Mouse (Mus musculus): ENCODE measurements at regions not wholly inside any gene's neighbourhood (a gene's known extent, or its start where the extent isn't known, plus 50 kb on each side); places are given as distances from the start of the nearest gene placed in this dataset.

DNA sequence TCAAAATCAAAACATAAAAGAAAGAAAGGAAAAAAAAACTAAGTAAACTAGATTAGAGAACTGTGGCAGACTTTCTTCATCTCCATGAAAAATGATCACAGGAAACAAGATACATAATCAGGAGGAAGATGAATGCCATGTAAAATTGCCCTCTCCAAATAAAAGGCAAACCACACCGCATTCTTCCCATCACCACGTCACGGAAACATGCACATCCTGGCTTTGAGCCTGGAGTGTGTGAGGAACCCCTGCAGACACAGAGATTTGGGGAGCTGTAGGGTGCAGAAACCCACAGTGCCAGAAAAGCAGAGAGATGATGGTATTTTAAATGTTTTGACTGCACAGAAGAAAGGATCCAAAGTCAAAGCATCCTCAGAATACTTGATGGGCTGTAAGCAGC is 488.5 kb upstream of the Tenm4 start:
- POLR2A ChIA-PET, result no interaction called here
- CTCF ChIA-PET, result no interaction called here

DNA sequence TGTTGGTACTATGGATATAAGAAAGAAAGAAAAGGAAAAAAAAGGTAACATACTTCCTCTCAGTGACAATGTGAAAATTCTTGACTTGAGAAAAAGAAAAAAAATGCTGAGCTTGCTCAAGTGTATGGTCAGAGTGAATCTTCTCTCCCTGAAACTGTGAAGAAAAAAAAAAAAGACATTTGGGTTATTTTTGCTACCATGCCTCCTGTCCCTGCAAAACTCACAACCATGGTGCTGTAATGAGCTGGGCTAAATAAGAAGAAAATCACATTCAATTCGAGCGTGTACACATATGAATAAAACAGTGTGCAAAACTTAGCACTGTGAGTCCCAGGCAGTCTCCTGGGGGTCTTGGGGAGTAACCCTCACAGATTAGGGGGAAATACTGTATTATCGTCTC is 483.3 kb upstream of the Tenm4 start:
- ChIA-PET POLR2A (no interaction called here), CTCF (no interaction called here)

DNA sequence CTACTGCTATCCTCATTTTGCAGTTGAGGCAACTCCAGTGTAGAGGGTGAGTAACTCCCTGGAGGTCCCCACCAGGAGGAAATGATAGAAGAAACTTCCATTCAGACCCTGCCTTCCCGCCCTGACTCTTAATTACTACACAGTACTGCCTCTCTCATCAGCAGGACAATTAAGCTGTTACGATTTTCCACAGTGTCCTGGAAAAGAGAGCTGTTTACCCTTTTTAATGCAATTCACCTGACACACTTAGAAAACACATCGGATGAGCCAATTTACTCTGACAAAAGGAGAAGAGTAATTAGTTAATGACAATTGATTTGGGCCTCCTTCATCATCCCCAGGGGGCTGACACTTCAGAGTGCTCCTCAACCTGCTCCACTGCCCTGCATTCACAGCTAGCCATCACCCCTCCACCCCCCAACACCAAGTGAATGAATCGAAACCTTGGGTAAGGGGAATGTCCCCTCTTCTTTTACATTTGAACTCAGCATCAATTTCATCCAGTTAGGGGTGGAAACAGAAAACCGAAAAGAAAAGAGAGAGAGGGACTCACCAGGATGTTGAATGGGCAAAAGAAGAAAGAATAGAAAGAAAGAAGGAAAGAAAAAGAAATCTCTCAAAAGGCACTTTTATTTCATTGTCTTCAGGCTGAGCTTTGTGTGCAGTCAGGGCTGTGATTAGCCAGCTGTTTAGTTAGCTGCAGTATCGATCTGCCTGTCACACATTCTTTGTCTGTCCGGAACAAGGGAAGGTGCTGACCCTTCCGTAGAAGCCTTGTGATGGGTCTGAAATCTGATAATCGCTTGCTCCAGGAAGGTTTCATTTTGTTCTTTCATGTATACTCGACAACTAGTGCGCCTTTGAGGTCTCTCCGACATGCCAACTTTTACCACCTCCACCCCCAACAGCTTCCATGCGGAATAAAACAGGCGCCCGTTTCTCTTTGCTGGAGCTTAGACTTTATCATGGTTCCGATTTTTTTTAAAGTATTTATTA is 482.6 kb upstream of the Tenm4 start:
- POLR2A ChIA-PET, result no interaction called here
- CTCF ChIA-PET, result no interaction called here

DNA sequence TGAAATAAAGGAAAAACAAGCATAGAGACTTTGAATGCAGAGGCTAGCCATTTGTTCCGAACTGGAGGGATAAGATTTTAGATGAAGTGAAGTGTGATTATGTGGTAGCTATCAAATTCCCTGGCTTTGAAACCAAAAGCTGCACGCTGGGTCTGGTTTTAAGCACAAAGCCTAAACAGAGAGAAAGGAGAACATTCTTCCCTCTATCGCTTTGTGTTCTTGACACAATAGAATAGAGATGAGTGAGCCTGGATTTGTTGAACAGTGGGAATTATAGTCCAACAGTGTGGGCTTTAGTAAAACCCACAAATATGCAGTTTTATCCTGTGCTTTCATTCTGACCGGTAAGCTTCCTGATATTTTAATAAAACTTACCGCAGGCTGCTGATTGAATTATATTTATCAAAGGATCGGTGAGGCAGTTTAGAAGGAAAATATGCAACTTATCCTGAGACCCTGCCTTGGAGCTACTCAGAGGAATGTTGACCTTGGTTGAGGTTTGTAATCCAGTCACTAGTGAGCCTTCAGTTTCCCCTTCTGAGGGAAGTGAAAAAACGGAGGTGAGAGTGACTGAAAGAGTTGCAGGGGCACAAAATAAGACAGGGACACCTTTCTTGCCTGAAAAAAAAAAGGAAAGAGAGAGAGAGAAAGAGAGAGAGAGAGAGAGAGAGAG is 481.7 kb upstream of the Tenm4 start:
- CTCF ChIA-PET, result no interaction called here
- POLR2A ChIA-PET, result interaction anchor here in 1 of 4 experiments (0.7 kb wide), 1 partner anchor 36 kb away, joined by 3 read pairs; no protein-coding TSS in a partner anchor

DNA sequence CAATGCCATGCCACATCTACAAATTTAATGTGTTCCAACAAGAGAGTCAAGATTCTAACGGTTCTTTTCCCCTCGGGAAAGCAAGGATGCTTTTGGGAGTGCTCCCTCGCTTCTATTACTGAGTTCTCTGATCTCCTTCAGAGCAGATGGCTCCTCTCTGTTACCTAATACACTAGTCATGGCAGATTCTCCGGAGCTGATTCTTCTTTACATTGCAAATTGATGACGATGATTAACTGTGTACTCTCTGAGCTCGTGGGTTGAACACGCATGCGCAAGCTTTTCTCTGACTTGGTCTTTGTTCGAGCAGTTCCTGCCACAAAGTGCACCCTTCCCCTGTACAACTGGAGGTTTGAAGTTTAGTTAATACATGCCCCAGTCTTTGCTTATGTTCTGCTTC is 471.5 kb upstream of the Tenm4 start:
- ChIA-PET POLR2A (no interaction called here), CTCF (no interaction called here)

DNA sequence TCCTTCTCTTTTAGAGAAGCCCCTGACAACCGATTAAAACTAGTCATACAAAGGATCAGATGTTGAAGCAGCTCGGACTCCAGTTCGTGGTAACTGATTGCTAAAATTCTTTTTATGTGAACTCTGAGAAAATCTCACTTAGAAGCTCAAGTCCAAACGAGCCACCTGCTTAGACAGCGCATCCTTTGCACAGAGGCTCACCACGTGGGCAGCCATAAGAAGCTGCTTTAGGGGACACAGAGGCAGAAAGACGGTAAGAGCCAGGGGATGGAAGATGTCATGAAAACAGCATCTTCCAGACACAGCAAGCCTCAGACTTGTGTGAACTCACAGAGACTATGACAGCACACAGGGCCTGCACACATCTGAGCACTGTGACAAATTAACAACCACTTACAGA is 461.0 kb upstream of the Tenm4 start:
- ChIA-PET POLR2A (no interaction called here), CTCF (no interaction called here)

DNA sequence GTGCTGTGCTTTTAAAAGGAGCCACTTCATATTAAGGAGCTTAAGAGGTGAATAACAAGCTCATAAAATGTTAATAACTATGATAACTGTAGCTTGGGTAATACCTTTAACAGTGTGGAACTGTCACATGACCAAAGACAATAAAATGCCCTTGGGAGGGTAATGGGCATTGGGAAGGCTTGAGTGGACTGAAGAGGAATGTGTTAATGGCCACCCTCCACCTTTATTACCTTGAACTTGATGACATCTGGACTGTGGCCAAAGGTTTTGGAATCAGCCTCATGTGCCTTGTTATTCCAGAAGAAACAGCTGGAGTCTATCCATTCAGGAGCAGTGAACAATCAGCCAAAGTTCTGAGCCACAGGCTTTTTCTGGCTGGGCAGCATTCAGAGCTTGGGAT is 451.0 kb upstream of the Tenm4 start:
- CTCF ChIA-PET, result no interaction called here
- POLR2A ChIA-PET, result no interaction called here

DNA sequence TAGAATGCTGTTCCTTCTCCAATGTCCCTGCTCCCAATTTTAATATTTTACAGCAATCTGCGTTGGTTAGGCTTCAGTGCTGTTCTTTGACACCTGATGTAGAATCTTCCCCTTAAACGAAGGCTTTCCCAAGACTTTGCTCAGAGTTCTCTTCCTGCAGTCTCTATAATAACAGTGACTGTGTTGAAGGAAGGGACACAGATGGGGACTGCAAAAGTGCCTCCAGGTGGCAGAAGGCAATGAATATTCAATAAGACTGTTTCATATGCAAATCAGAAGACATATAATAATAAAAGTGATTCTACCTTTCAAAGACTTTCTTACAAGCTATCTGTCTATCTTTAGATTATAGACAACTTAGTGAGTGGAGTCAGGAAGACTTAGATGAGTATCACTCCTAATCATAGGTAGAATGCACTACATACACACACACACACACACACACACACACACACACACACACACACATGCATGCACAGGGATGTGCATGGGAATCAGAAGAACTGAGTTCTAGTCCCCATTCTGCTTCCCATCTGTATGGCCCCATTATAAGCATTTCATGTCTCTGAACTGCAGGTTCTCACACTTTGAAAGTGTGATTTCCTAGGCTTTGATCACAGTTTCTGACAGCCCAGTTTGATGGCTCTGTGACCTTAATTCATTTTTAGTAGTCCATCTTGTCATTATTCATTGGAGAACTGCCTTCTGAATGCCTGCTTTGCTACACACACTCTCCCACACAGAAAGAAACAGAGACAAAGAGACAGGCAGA is 445.1 kb upstream of the Tenm4 start:
- ChIA-PET CTCF (no interaction called here), POLR2A (no interaction called here)

DNA sequence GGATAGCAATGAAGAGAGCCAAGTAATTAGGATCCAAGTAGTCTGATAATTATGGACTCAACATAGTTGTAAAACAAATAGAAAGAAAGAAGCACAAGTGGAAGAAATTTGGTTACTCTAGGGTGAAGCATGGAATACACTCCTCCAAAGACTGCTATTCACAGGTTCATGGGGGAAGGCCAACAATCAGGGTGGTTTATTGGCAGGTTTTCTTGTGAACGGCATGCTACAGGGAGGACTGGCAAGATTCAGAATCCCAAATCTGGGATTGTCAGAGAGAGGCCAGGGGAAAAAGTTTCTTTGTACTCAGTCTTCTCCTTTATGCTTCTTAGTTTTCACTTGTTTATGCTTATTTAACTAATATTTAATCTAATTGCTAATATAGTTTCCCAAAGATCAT is 437.2 kb upstream of the Tenm4 start:
- ChIA-PET CTCF (no interaction called here), POLR2A (no interaction called here)

DNA sequence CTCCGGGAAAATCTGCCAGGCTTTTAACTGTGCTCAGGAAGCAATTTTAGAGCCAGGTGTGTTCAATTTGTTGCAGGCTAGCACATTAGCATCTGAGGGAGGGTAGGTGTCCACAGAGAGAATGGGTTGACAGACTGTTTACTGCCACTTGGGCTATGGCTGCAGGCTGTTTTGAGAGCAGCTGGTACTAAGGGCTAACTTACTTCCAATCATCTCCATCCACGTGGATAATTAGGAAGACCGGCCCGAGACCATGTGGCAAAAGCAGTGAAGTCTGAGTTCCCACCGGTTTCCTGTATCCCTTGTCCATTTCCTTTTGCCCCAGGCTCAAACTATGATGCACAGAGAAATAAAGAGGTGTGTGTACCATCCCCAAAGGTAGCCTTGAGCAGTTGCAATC is 436.5 kb upstream of the Tenm4 start:
- ChIA-PET CTCF (no interaction called here), POLR2A (no interaction called here)

DNA sequence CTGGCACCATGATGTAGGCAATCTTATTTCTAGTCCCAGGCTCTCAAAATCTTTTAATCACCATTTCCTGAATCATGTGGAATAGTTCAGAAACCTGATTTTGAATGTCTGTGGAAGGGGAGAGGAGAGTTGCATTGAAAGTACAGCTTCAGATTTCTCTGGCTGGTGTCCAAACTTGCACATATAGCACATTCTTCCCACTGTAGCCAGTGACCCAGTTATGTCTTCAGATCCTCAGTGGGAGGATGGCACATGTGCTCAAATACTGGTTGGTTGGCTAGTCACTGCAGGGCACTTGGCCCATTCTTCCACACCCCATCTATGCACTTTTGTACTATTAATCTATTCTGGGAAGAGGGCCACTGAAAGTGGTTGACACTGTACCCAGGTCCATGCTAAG is 434.3 kb upstream of the Tenm4 start:
- ChIA-PET POLR2A (no interaction called here), CTCF (no interaction called here)

DNA sequence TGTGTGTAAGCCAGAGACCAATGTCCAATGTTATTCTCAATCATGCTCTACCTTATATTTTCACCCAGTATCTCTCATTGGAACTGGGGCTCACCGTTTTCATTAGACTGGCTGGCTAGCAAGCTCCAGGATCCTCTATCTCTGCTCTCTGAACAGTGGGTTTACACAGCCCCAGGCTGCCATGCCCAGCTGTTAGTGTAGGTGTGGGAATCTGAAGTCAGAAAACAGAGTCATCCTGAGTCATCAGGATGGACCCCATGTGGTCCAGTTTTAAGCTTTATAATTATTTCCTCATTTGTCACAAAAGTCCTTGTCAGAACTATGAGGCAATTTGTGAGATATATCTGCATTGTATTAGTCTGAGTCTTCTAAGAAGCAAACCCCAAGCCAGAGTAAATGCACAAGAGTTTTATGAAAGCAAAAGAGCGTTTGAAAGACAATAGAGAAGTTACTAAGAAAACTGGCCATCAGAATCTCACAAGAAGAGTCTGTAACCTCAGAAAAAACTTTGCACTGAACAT is 432.3 kb upstream of the Tenm4 start:
- CTCF ChIA-PET, result interaction anchor here in 1 of 4 experiments (1.0 kb wide), 1 partner anchor 40 kb away, joined by 3 read pairs; no protein-coding TSS in a partner anchor
- POLR2A ChIA-PET, result no interaction called here

DNA sequence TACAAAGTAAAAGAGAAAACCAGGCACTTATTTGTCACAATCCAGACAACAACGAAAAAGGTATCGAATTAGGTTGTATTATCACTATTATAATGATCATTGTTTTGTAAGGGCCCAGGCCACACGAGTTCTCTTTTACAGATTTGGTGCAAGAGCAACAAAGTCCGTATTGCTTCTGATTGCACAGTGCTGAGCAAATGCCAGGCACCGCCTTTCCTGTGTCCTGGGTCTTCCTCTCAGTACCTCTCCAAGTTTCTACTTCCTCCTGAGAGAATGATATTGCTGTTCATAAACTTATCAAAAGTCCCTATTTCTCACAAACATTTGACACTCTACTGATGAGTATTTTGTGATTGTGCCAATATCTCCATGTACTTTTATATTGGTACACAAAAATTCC is 431.3 kb upstream of the Tenm4 start:
- ChIA-PET CTCF (interaction anchor here in 1 of 4 experiments (0.6 kb wide), 1 partner anchor 623 kb away, joined by 4 read pairs; no protein-coding TSS in a partner anchor), POLR2A (no interaction called here)

DNA sequence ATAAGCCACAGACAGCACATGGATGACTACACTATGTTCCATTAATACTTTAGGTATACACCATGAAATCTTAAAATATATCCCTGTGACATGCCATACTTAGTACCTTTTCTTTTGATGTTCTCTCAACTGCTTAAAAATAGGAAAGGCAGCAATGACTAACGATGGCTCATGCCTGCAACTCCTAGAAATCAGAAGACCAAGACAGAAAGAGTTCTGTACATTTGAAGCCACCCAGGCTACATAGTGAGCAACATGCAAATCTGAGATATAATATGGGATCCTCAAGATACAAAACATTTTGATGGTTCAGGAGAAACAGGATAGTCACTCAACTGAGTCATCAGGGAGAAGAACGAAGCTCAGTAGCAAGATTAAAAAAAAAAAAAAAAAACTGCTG is 412.7 kb upstream of the Tenm4 start:
- ChIA-PET CTCF (no interaction called here), POLR2A (interaction anchor here in 1 of 4 experiments (0.6 kb wide), 1 partner anchor 1459 kb away, joined by 4 read pairs; no protein-coding TSS in a partner anchor)

DNA sequence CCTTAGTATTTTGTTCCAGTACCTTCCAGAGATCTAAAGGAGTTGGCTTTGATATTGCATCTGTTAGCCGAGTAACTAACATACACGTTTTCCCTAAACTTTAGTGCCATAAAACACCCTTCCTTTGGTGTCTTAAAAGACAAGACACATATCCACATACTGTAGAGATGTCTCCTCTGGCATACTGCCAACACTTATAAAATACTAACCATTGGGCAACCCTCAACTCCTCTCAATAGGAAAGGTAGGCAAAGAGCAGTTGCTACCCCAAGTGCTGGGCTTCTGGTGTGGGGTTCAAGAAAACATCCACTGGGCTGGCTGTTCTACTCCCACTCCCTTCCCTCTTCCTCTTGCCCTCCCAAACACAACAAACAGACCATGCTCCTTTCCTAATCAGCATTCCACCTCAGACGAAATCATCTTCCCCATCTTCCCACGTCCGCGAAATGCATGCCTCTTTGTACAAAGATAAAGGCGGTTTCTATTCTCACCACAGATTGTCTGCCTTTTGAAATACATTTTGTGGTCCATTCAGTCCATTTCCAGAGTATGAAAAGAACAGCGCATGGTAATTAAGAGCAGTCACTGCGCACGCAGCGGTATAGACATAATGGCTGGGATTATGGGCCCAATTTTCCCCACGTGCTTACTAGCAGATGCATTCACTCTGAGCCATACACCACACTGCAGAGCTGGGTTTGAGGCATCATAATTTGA is 409.9 kb upstream of the Tenm4 start:
- CTCF ChIA-PET, result interaction anchor here in 1 of 4 experiments (0.6 kb wide), 1 partner anchor 262 kb away, joined by 4 read pairs; no protein-coding TSS in a partner anchor

DNA sequence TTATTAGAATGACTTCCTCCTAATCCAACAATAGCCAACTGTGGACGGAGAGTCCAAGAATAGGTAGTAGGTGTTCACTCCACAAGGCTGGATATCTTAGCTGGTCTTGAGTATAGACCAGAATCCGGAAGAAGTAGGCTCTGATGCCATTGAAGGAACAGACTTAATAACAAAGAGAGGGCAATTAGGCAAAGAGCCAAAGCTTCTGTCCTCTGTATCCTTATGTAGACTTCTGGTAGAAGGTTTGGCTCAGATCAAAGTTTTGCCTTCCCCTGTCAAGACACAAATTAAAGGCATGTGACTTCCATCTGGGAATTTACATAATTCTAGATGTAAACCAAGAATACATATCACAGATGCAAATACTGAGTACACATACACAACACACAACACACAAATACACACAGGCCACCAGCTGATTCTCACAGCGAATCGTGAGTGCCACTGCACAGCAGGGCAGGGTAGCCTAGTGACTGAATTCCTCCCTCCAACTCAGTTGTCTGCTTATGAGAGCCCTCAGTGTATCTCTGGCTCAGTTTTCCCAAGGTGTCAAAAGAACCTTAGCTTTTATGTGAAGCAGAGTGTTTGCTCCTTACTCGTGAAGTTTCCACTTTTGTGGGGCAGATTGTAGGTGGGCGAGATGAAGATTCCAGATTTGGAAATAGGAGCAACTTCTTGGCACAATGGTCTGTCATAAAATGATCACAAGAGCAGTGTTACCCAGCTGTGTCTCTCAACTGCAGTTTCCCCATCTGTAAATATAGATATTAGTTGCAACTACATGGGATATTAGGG is 404.5 kb upstream of the Tenm4 start:
- POLR2A ChIA-PET, result no interaction called here
- CTCF ChIA-PET, result no interaction called here

More for the DNA sequence above, 409.9 kb upstream of the Tenm4 start:
- POLR2A ChIA-PET, result no interaction called here

DNA sequence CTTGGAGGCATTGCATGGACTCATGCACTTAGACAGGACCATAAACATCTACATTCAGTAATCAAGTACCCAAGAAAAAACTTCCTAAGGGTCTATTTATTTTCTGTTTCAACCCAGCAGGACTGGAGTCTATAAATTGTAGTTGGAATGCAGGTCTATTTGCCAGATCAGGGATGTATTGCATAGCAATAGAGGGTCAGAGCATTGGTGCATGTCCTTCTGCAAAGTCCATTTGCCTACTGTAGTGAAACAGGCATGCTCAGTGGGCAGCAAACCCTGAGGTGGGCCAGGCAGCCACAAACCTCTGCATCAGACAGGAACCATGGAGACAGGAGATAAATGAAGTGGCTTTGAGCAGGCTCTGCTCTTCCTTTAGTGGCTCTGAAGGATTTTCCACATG is 386.5 kb upstream of the Tenm4 start:
- ChIA-PET CTCF (no interaction called here), POLR2A (no interaction called here)

DNA sequence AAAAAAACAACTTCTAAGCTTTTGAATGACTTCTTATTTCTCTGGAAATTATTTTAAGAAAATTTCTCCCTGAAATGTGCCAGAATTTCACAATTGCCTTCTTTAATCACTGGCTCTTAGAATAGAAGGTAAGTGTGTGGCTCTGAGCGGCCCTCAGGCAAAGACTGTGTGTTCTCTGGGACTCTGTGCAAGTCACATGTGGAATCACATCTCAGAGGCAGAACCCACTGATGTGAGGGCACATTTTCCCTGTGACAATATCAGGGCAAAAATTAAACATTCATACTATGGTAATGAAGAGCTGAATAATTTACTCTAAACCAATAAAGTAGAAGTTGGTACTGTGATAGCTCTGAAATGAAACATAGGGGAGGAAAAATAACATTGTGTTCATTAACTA is 383.5 kb upstream of the Tenm4 start:
- ChIA-PET CTCF (no interaction called here), POLR2A (no interaction called here)

DNA sequence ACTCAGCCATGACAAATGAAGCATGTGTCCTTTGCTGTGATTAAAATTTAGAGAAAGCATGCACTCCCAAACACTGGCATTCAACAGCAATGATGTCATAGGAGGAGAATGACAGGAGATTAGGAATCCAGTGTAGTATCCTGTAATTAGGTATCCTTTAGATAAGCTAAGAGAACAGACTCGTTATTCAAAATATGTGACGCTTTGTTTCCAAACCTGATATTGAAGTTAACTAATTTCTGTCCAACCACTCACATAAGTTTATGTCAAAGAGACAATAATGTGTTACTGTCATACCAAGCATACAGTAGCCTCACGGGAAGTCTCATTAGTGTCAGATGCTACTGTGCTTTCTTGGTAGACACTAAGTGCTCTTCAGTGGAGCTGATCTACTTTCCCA is 383.1 kb upstream of the Tenm4 start:
- POLR2A ChIA-PET, result no interaction called here

More for the DNA sequence above, 383.1 kb upstream of the Tenm4 start:
- CTCF ChIA-PET, result no interaction called here
